Mouse (Mus musculus) megakaryocyte, embryonic 14.5 days (primary cell): ENCODE results near the gene Itpk1. TPM values are rescaled to one million over a fixed set of nuclear protein-coding genes. Genes with fewer than 3 reads are reported as not detected.

Experiments used
- H3K27me3 ChIP-seq: replicated peaks from 2 replicates; pipeline ENCODE3; 2012; ENCODE audit warnings: inconsistent platforms
- H3K36me3 ChIP-seq: replicated peaks from 2 replicates; pipeline ENCODE3; 2012; ENCODE audit warnings: low read length, inconsistent platforms, mixed read lengths
- H3K4me1 ChIP-seq: 2 replicates; pipeline ENCODE4 v1.6.1; 2012; ENCODE audit warnings: inconsistent platforms
- H3K4me3 ChIP-seq: replicated peaks from 2 replicates; pipeline ENCODE3; 2012; ENCODE audit warnings: moderate library complexity, mild to moderate bottlenecking, inconsistent platforms
- H3K9me3 ChIP-seq: 2 replicates; pipeline ENCODE4 v1.6.1; 2012; ENCODE audit warnings: inconsistent platforms
- FLI1 ChIP-seq: IDR thresholded peaks from 2 replicates; pipeline ENCODE4 v1.6.1; 2012; ENCODE audit warnings: low read length, inconsistent platforms, mixed read lengths
- GATA1 ChIP-seq: IDR thresholded peaks from 3 replicates; pipeline ENCODE4 v1.6.1; 2012; ENCODE audit warnings: mixed read lengths, low read length, inconsistent platforms, borderline replicate concordance
- polyA plus RNA-seq: library from polyadenylated mRNA; stranded (reverse); fragments of >175 nt; gene quantifications from 2 replicates; pipeline ENCODE4 v1.2.3, GENCODE M21; 2012; ENCODE audit warnings: low replicate concordance; ENCODE audit not compliant: insufficient read depth

The Itpk1 gene
- polyA plus RNA-seq, 1 experiment = 19.2 TPM

GRCm38 (mm10) chr12:102730798-102731619, 26.3 kb upstream of the Itpk1 start:
- peaks cover 2% of the 10 kb centered on the region for H3K27me3 ChIP-seq
- TF ChIP-seq FLI1 = no peak
- TF ChIP-seq GATA1 = no peak
- H3K9me3 ChIP-seq = peaks cover 7% of the 10 kb centered on the region
- no peaks in the 10 kb centered on the region for H3K36me3 ChIP-seq
- peaks cover 68% of the 10 kb centered on the region for H3K4me1 ChIP-seq
- no peak overlapping the region for H3K4me3 ChIP-seq

- H3K4me3 ChIP-seq = peak overlapping the region; percentile 78
- H3K4me1 ChIP-seq = peaks cover 68% of the 10 kb centered on the region
- H3K27me3 ChIP-seq = peaks cover 2% of the 10 kb centered on the region
- H3K36me3 ChIP-seq = no peaks in the 10 kb centered on the region
- H3K9me3 ChIP-seq = peaks cover 7% of the 10 kb centered on the region
- no peak for TF ChIP-seq GATA1
- TF ChIP-seq FLI1 = no peak
These were observed 25.4 kb upstream of the Itpk1 start for GRCm38 (mm10) chr12:102729855-102730797.

- TF ChIP-seq GATA1 (no peak), FLI1 (no peak)
- H3K4me3 ChIP-seq = peak overlapping the region; percentile 38
These were observed 21.0 kb upstream of the Itpk1 start for GRCm38 (mm10) chr12:102725761-102726175.

GRCm38 (mm10) chr12:102725146-102725545, 20.4 kb upstream of the Itpk1 start:
- peak overlapping the region; percentile 4 for H3K4me3 ChIP-seq
- no peaks in the 10 kb centered on the region for H3K36me3 ChIP-seq
- peaks cover 36% of the 10 kb centered on the region for H3K4me1 ChIP-seq
- peaks cover 7% of the 10 kb centered on the region for H3K9me3 ChIP-seq
- peaks cover 2% of the 10 kb centered on the region for H3K27me3 ChIP-seq
- no peak for TF ChIP-seq FLI1
- no peak for TF ChIP-seq GATA1

More at GRCm38 (mm10) chr12:102725761-102726175, 21.0 kb upstream of the Itpk1 start:
- Histone ChIP-seq H3K4me1 (peaks cover 41% of the 10 kb centered on the region), H3K9me3 (peaks cover 7% of the 10 kb centered on the region), H3K36me3 (no peaks in the 10 kb centered on the region), H3K27me3 (peaks cover 2% of the 10 kb centered on the region)

- TF ChIP-seq GATA1 (no peak), FLI1 (no peak)
- Histone ChIP-seq H3K36me3 (no peaks in the 10 kb centered on the region), H3K4me1 (peaks cover 30% of the 10 kb centered on the region), H3K9me3 (peaks cover 7% of the 10 kb centered on the region), H3K27me3 (peaks cover 2% of the 10 kb centered on the region), H3K4me3 (no peak overlapping the region)
These were observed 19.1 kb upstream of the Itpk1 start for GRCm38 (mm10) chr12:102723861-102724260.

- H3K27me3 ChIP-seq = no peaks in the 10 kb centered on the region
- peaks cover 7% of the 10 kb centered on the region for H3K9me3 ChIP-seq
- TF ChIP-seq GATA1 (no peak), FLI1 (no peak)
- H3K36me3 ChIP-seq = no peaks in the 10 kb centered on the region
- no peak overlapping the region for H3K4me3 ChIP-seq
- H3K4me1 ChIP-seq = peaks cover 26% of the 10 kb centered on the region
These were observed 18.2 kb upstream of the Itpk1 start for GRCm38 (mm10) chr12:102722966-102723365.

- no peak for TF ChIP-seq GATA1
- no peak for TF ChIP-seq FLI1
- Histone ChIP-seq H3K4me1 (peaks cover 26% of the 10 kb centered on the region), H3K36me3 (no peaks in the 10 kb centered on the region), H3K27me3 (no peaks in the 10 kb centered on the region), H3K4me3 (no peak overlapping the region), H3K9me3 (peaks cover 5% of the 10 kb centered on the region)
These were observed 17.7 kb upstream of the Itpk1 start for GRCm38 (mm10) chr12:102722451-102722850.

- H3K4me1 ChIP-seq = peaks cover 10% of the 10 kb centered on the region
- no peaks in the 10 kb centered on the region for H3K36me3 ChIP-seq
- TF ChIP-seq GATA1 = no peak
- no peak for TF ChIP-seq FLI1
- H3K4me3 ChIP-seq = no peak overlapping the region
- H3K27me3 ChIP-seq = no peaks in the 10 kb centered on the region
- no peaks in the 10 kb centered on the region for H3K9me3 ChIP-seq
These were observed 15.0 kb upstream of the Itpk1 start for GRCm38 (mm10) chr12:102719552-102720315.

- Histone ChIP-seq H3K36me3 (no peaks in the 10 kb centered on the region), H3K27me3 (no peaks in the 10 kb centered on the region), H3K9me3 (no peaks in the 10 kb centered on the region), H3K4me3 (peak overlapping the region; percentile 6), H3K4me1 (peaks cover 16% of the 10 kb centered on the region; the same call in 1 of the 2 replicates)
- TF ChIP-seq FLI1 (no peak), GATA1 (no peak)
These were observed 10.1 kb upstream of the Itpk1 start for GRCm38 (mm10) chr12:102714654-102715395.
